Mouse (Mus musculus) heart, embryonic 13.5 days (tissue): ENCODE measurements around the gene Sympk. TPM values are rescaled to one million over a fixed set of nuclear protein-coding genes. Genes with fewer than 3 reads are reported as not detected.

ENCODE experiments used
- ATAC-seq: fragments of 200-750 bp; cut with Nextera tagmentation; 2 replicates; pipeline ENCODE4 v1.8.0; 2017; ENCODE audit warnings: moderate TSS enrichment; ENCODE audit not compliant: insufficient number of reproducible peaks, low FRiP score, low TSS enrichment; ENCODE audit errors: extremely low read depth
- H3K27ac ChIP-seq: fragments of 300-500 bp; sonication (generic); replicated peaks from 2 replicates; pipeline ENCODE4 v1.5.1; 2015; ENCODE audit warnings: moderate library complexity, mild to moderate bottlenecking, inconsistent platforms
- H3K27me3 ChIP-seq: fragments of 300-500 bp; sonication (generic); replicated peaks from 2 replicates; pipeline ENCODE4 v1.6.1; 2015; ENCODE audit warnings: mild to moderate bottlenecking, inconsistent platforms
- H3K36me3 ChIP-seq: fragments of 300-500 bp; sonication (generic); 2 replicates; pipeline ENCODE4 v1.6.1; 2015; ENCODE audit warnings: mild to moderate bottlenecking, inconsistent platforms
- H3K4me1 ChIP-seq: fragments of 300-500 bp; sonication (generic); 2 replicates; pipeline ENCODE4 v1.6.1; 2015; ENCODE audit warnings: inconsistent platforms
- H3K4me2 ChIP-seq: fragments of 300-500 bp; sonication (generic); 2 replicates; pipeline ENCODE4 v1.6.1; 2015; ENCODE audit warnings: inconsistent platforms, mild to moderate bottlenecking, moderate library complexity
- H3K4me3 ChIP-seq: fragments of 300-500 bp; sonication (generic); 2 replicates; pipeline ENCODE4 v1.5.1; 2015; ENCODE audit warnings: moderate library complexity, mild to moderate bottlenecking, inconsistent platforms
- H3K9ac ChIP-seq: fragments of 300-500 bp; sonication (generic); 2 replicates; pipeline ENCODE4 v1.6.1; 2015; ENCODE audit warnings: inconsistent platforms, mild to moderate bottlenecking, moderate library complexity
- H3K9me3 ChIP-seq: fragments of 300-500 bp; sonication (generic); 2 replicates; pipeline ENCODE4 v1.6.1; 2016; ENCODE audit warnings: inconsistent platforms
- WGBS: fragments of 180-500 bp; shearing (Covaris S2); methylation state at CpG from one replicate; pipeline ENCODE4 v1.1.7; 2015; ENCODE audit warnings: mixed read lengths; 5-methylcytosine and 5-hydroxymethylcytosine counted together
- polyA plus RNA-seq: library from polyadenylated mRNA; unstranded; fragments of >200 nt; fragmentation: Nextera tagmentation; extraction: Ambion mirVana; gene quantifications from 2 replicates; pipeline ENCODE4 v1.2.1, GENCODE M21; 2015

Gene Sympk
- polyA plus RNA-seq, 1 experiment from 2014 or later: 24.8 TPM

- ATAC-seq: peak; percentile 5; the same call in 1 of the 2 replicates
Measured at GRCm38 (mm10) chr7:19024581-19025255, 541 bp downstream of the Sympk start.

GRCm38 (mm10) chr7:19028067-19028466 is 3.9 kb downstream of the Sympk start:
- ATAC-seq: no peak
- Histone ChIP-seq H3K36me3 (peaks cover 48% of the 10 kb centered on the region), H3K4me2 (no peak overlapping the region), H3K9me3 (no peaks in the 10 kb centered on the region), H3K27me3 (peaks cover 8% of the 10 kb centered on the region), H3K4me1 (peaks cover 23% of the 10 kb centered on the region), H3K9ac (no peak overlapping the region), H3K27ac (no peak overlapping the region), H3K4me3 (no peak overlapping the region)

More at GRCm38 (mm10) chr7:19024581-19025255, 541 bp downstream of the Sympk start:
- Histone ChIP-seq H3K9ac (peak overlapping the region; percentile 99), H3K27ac (peak overlapping the region; percentile 73), H3K36me3 (peaks cover 15% of the 10 kb centered on the region), H3K4me3 (peak overlapping the region; percentile 99), H3K27me3 (peaks cover 41% of the 10 kb centered on the region), H3K4me2 (peak overlapping the region; percentile 94), H3K9me3 (no peaks in the 10 kb centered on the region), H3K4me1 (peaks cover 30% of the 10 kb centered on the region)
- WGBS: 2% methylated on average over 29 of the region's 36 CpGs

GRCm38 (mm10) chr7:19029084-19029653 is 5.0 kb downstream of the Sympk start:
- 67% methylated on average over 6 of the region's 6 CpGs for WGBS
- Histone ChIP-seq H3K4me1 (peaks cover 18% of the 10 kb centered on the region), H3K4me3 (no peak overlapping the region), H3K27ac (no peak overlapping the region), H3K27me3 (no peaks in the 10 kb centered on the region), H3K9me3 (no peaks in the 10 kb centered on the region), H3K4me2 (no peak overlapping the region), H3K9ac (no peak overlapping the region), H3K36me3 (peaks cover 59% of the 10 kb centered on the region)
- peak; percentile 15; the same call in 1 of the 2 replicates for ATAC-seq

GRCm38 (mm10) chr7:19031641-19032040 is 7.5 kb downstream of the Sympk start:
- Histone ChIP-seq H3K9me3 (no peaks in the 10 kb centered on the region), H3K27ac (no peak overlapping the region), H3K4me1 (no peaks in the 10 kb centered on the region), H3K4me2 (no peak overlapping the region), H3K4me3 (no peak overlapping the region), H3K36me3 (peaks cover 83% of the 10 kb centered on the region), H3K27me3 (no peaks in the 10 kb centered on the region), H3K9ac (no peak overlapping the region)
- WGBS: 58% methylated on average over 4 of the region's 4 CpGs
- ATAC-seq: no peak

- WGBS: 96% methylated on average over 6 of the region's 6 CpGs
- H3K9me3 ChIP-seq: no peaks in the 10 kb centered on the region
- H3K27me3 ChIP-seq: no peaks in the 10 kb centered on the region
- no peak overlapping the region for H3K27ac ChIP-seq
- H3K4me1 ChIP-seq: no peaks in the 10 kb centered on the region
- peaks cover 100% of the 10 kb centered on the region for H3K36me3 ChIP-seq
- H3K4me3 ChIP-seq: no peak overlapping the region
- no peak for ATAC-seq
- H3K4me2 ChIP-seq: no peak overlapping the region
- H3K9ac ChIP-seq: no peak overlapping the region
Measured at GRCm38 (mm10) chr7:19044616-19045015, 20.4 kb downstream of the Sympk start.

GRCm38 (mm10) chr7:19046286-19047069 is 22.3 kb downstream of the Sympk start:
- H3K4me2 ChIP-seq: no peak overlapping the region
- H3K4me3 ChIP-seq: no peak overlapping the region
- H3K36me3 ChIP-seq: peaks cover 100% of the 10 kb centered on the region
- H3K9me3 ChIP-seq: no peaks in the 10 kb centered on the region
- H3K9ac ChIP-seq: no peak overlapping the region
- ATAC-seq: no peak
- WGBS: 86% methylated on average over 11 of the region's 11 CpGs
- H3K27ac ChIP-seq: no peak overlapping the region
- H3K27me3 ChIP-seq: no peaks in the 10 kb centered on the region
- no peaks in the 10 kb centered on the region for H3K4me1 ChIP-seq

- Histone ChIP-seq H3K9me3 (no peaks in the 10 kb centered on the region), H3K27me3 (no peaks in the 10 kb centered on the region), H3K36me3 (peaks cover 95% of the 10 kb centered on the region), H3K4me3 (no peak overlapping the region), H3K4me2 (no peak overlapping the region), H3K27ac (no peak overlapping the region), H3K9ac (no peak overlapping the region), H3K4me1 (no peaks in the 10 kb centered on the region)
- WGBS: 87% methylated on average over 14 of the region's 14 CpGs
- ATAC-seq: no peak
Measured at GRCm38 (mm10) chr7:19048006-19048527, 23.9 kb downstream of the Sympk start.

- H3K9me3 ChIP-seq: no peaks in the 10 kb centered on the region
- no peak for ATAC-seq
- no peak overlapping the region for H3K9ac ChIP-seq
- H3K36me3 ChIP-seq: peaks cover 91% of the 10 kb centered on the region
- H3K27ac ChIP-seq: no peak overlapping the region
- H3K4me1 ChIP-seq: peaks cover 6% of the 10 kb centered on the region; the same call in 1 of the 2 replicates
- H3K4me3 ChIP-seq: no peak overlapping the region
- H3K27me3 ChIP-seq: no peaks in the 10 kb centered on the region
- WGBS: 86% methylated on average over 5 of the region's 5 CpGs
- no peak overlapping the region for H3K4me2 ChIP-seq
Measured at GRCm38 (mm10) chr7:19049252-19049651, 25.1 kb downstream of the Sympk start.

GRCm38 (mm10) chr7:19050172-19050571 is 26.0 kb downstream of the Sympk start:
- WGBS: 80% methylated on average over 8 of the region's 8 CpGs
- no peaks in the 10 kb centered on the region for H3K9me3 ChIP-seq
- no peak overlapping the region for H3K4me3 ChIP-seq
- H3K36me3 ChIP-seq: peaks cover 84% of the 10 kb centered on the region
- H3K4me1 ChIP-seq: peaks cover 12% of the 10 kb centered on the region
- no peak overlapping the region for H3K4me2 ChIP-seq
- ATAC-seq: no peak
- no peak overlapping the region for H3K9ac ChIP-seq
- H3K27me3 ChIP-seq: no peaks in the 10 kb centered on the region
- no peak overlapping the region for H3K27ac ChIP-seq

GRCm38 (mm10) chr7:19051161-19051560 is 27.0 kb downstream of the Sympk start:
- H3K9me3 ChIP-seq: no peaks in the 10 kb centered on the region
- H3K4me1 ChIP-seq: peaks cover 12% of the 10 kb centered on the region
- H3K9ac ChIP-seq: no peak overlapping the region
- WGBS: 51% methylated on average over 4 of the region's 4 CpGs
- ATAC-seq: no peak
- no peak overlapping the region for H3K27ac ChIP-seq
- H3K4me3 ChIP-seq: no peak overlapping the region
- H3K27me3 ChIP-seq: no peaks in the 10 kb centered on the region
- H3K36me3 ChIP-seq: peaks cover 75% of the 10 kb centered on the region
- H3K4me2 ChIP-seq: no peak overlapping the region

- no peaks in the 10 kb centered on the region for H3K27me3 ChIP-seq
- no peak overlapping the region for H3K9ac ChIP-seq
- H3K4me3 ChIP-seq: no peak overlapping the region
- no peak overlapping the region for H3K4me2 ChIP-seq
- H3K9me3 ChIP-seq: no peaks in the 10 kb centered on the region
- H3K36me3 ChIP-seq: peaks cover 65% of the 10 kb centered on the region
- H3K27ac ChIP-seq: no peak overlapping the region
- H3K4me1 ChIP-seq: peaks cover 12% of the 10 kb centered on the region
- no peak for ATAC-seq
- WGBS: 83% methylated on average over 15 of the region's 15 CpGs
Measured at GRCm38 (mm10) chr7:19052345-19053135, 28.4 kb downstream of the Sympk start.
